Mouse (Mus musculus) adipocyte (in vitro differentiated cells): ENCODE results near the gene Wfdc3.

Experiments
- DNase-seq: peaks from one replicate; pipeline ENCODE4 v3.0.0-alpha.2; 2016; ENCODE audit warnings: low spot score

Wfdc3 gene

DNA sequence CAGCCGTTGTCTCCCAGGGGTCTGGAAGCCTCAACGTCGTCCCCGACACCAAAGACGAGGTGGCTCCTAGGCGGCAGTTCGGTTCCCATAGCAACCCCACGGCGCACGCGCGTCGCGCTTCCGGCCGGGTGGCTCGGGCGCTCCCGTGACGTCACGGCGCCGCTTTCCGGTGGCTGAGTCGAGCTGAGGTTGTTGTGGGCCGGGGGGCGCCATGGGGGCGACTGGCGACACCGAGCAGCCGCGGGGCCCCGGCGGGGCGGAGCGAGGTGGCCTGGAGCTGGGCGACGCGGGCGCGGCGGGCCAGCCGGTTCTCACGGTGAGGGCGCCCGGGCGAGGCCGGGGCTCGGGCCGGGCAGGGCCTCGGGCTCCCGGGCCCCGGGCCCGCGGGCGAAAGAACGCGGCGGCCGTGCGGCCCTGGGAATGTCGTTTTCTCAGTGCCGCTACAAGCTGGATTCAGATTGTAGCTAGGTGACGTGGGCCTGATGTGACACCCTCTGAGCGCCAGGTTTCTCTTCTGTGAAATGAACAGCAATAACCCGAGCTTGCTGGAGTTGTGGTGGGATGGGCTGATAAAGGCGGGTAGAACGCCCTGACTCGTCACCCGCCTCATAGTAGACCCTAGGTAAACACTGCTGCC, at the start of gene Wfdc3, which contains the start of gene Dnttip1:
Gene Wfdc3, minus strand, starts transcription at position 89 of the 637 bp plus-strand sequence.
Gene Dnttip1, plus strand, starts transcription at position 141 of the 637 bp plus-strand sequence.
- peak; percentile 92 for DNase-seq

DNA sequence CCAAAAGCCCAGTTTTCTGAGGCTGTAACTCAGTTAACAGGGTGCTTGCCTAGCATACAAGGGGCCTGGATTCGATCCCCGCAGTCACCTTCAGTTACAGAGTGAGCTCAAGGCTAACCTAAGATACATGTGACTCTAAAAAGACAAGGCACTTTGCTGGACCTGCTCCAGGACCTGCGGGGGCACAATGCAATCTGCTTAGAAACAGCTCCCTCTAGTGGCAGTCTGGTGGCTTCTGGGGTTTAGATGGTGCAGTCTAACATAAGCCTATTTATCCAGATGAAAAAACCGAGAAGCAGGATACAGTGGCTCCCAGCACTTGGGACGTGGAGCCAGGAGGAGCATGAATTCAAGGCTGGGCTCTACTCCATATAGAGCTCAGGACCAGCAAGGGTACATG, 48.6 kb upstream of the Wfdc3 start:
- peak; percentile 93 for DNase-seq

DNA sequence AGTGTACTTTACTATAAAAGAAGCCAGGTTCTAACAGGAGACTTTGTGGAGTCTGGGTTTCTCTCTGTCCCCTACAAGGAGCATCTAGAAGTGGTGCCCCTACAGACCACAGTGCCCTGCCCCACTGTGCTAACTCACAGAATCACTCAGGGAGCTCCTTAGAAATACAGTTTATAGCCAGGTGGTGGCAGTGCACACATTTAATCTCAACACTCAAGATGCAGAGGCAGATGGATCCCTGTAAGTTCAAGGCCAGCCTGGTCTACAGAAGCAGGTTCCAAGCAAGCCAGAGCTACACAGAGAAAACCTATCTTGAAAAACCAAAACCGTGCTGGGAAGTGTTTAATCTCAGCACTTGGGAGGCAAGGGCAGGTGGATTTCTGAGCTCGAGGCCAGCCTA, 48.0 kb upstream of the Wfdc3 start:
- no peak for DNase-seq

DNA sequence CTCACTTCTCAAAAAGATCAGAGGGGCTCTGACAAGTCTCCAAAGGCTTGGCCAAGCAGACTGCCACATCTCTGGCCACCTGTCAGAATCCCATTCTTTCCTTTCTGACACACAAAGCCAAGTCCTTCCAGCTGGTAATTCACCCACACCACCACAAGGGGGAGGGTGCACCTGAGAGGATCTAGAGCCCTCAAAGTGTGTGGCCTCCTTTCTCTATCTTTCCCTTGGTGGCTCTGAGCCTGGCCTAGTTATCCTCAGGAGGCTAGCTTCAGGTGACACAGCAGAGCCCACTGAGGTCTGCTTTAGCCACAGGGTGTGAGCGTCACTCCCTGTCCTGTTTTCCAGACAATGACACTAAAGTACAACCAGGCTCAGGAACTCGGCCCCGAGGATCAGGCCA, 47.5 kb upstream of the Wfdc3 start:
- DNase-seq: peak; percentile 70

DNA sequence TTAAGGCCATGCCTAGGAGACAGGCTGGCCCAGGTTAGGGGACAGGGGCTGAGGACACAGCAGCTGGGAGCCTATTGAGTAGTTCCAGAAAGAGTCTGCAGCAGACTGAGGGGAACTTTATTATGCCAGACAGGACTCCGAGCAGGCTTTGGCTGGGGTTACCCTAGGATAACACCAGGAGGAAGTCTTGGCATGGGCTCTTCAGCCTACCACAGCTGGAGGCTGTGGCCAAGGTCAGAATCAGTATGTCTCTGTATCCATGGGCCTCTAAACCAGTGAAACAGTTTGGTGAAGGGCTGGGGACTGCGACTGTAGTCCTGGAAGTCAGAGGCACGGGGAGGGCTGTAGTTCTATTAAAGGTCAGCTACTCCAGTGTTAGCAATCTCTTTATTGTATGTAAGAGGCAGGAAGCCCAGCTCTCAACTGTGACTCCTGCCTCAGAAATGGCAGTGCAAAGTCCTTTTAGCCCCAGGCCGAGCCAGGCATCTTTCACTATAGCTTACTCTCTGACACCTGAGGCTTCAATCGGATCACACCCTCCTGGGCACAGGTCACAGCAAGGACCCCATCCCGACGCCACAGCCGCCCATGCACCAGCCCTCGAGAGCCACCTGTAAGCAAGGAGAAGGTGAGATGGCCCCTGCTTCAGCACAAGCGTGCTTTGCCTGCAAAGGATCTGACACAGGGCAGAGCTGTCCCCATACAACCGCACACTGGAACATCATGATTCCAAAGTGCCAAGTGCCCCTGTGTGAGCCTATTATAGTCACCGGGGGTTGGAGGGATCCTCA, 46.9 kb upstream of the Wfdc3 start:
- no peak for DNase-seq

DNA sequence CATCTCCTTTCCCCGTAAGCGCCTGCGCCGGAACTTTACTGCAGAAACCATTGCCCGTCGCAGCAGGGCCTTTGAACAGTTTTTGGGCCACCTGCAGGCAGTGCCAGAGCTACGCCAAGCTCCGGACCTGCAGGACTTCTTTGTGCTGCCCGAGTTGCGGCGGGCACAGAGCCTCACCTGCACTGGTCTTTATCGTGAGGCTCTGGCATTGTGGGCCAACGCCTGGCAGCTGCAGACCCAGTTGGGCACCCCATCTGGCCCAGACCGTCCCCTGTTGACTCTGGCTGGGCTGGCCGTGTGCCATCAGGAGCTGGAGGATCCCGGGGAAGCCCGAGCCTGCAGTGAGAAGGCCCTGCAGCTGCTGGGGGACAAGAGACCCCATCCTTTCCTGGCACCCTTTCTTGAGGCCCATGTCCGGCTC, 46.1 kb upstream of the Wfdc3 start:
- DNase-seq: no peak

DNA sequence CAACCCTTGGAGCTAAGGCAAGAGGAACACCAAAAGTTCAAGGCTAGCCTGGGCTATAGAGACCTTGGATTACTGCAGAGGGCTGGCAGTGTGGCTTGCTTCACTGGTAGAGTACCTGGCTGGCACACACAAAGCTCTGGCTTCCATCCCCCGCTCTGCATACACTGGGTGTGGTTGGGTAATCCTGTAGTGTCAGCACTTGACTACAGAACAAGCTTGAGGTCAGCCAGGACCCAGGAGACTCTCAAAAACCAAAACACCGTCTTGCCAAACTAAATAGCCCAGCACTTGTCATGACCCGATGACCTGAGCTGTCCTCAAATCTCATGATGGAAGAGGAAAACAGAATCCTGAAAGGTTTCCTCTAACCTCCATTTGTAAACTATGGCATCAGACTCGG, 44.7 kb upstream of the Wfdc3 start:
- DNase-seq: peak; percentile 87

DNA sequence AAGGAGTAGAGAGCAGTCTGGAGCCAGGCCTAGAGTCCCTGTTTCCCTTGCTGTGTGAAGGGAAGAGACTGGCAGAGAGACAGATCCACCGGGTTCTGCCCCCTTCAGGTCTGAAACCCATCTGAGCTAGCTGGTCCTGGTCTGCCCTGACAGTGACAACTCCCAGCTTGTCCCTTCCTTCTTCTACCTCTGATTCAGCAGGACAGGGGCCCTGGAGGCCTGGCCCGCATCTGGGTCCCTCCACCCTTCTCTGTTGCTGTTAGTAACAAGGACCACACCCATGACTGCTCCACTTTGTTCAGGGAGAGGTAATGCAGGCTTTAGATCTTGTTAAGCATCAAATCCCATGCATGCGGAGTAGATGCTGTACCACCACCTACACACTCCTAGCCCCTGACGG, 42.7 kb upstream of the Wfdc3 start:
- no peak for DNase-seq

DNA sequence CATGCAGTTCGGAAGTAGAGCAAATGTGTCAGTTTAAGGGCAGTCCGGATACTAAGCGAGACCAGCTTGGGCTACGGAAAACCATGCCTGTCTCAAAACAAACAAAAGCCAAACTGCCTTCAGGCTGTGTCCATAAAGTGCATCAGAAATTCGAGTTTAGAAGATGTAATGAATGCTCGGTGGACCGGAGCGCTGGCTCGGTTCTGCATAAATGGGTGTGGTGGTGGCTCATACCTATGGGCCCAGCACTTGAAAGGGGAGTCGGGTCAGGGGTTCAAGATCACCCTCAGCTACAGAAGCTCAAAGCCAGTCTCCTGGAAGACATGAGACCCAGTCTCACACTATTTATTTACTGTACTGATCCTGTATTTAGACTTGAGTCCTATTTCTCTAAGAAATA, 42.0 kb upstream of the Wfdc3 start:
- no peak for DNase-seq

DNA sequence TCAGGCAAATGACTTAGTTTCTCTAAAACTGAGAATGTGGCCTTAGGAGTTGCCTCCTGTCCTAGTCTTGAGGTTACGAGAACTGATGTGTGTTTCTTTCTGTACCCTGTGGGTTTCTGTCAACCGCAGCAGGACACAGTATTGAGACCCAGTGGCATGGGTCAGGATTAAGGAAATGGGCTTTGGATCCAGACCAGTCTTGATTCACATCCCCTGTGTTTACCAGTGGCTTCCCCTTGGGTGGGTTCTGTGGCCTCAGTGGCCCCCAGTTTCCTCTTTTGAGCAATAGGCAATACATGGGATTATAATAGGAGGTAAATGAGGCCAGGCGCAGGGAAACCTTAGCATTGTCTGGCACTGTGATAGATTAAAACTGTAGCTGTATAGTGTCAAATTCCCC, 41.3 kb upstream of the Wfdc3 start:
- DNase-seq: no peak

DNA sequence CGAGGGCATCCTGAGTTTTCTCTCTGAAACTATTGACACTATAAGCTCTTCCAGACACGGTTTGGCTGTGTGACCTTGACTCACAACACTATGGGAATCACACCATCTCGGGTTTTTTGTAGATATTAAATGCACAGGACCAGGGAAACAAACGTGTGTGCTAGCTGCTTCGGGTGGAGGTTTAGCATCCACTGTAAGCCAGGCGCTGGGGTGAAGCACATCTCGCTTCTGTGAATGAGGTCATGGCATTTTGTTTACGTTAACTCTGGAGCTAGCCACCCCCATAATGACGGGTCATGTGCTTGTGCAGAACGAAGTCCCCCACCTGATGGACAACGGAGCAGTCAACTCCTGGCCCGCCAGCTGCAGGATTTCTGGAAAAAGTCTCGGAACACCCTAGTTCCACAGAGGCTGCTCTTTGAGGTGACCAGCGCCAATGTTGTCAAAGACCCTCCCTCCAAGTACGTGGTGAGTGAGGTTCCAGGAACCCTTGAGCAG, 40.7 kb upstream of the Wfdc3 start:
- DNase-seq: no peak

DNA sequence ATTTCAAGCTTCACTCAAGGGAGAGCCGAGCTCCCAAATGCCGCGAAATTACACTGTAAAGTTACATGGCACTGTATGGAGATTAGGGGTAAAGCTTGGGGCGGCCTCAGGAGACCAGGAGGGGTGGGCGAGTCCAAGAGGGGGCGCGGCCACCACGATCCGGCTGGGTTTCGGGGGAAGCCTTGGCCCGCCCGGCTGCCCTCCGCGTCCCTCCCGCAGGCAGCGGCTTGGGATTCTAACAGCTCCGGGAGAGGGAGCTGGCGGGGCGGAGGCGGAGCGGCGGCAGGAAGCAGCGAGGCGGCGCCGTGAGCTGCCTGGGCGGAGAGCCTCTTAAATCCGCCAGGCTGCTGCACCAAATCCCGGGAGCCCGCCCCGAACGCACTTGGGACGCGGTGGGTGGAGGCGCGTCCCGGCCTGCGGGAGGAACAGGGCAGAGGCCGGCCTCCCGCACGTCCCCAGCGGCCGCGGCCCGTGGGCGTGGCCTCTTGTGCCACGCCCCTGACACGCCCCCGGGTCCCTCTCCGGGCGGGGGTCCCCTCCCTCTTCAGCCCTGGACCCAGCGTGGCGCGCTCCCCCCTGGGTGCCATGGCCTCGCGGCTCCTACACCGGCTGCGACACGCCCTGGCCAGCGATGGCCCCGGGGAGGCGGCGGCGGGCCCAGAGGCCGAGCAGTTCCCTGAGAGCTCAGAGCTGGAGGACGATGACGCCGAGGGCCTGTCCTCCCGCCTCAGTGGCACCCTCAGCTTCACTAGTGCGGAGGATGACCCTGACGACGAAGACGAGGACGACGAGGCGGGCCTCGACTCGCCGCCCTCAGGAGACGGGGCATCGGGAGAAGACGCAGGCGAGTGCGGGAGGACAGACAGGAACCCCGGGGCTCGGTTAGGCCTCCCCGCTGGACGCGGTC, 40.0 kb upstream of the Wfdc3 start, which contains the start of gene Snx21:
Gene Snx21, plus strand, starts transcription at position 343 of the 907 bp plus-strand sequence.
- DNase-seq: peak; percentile 93

DNA sequence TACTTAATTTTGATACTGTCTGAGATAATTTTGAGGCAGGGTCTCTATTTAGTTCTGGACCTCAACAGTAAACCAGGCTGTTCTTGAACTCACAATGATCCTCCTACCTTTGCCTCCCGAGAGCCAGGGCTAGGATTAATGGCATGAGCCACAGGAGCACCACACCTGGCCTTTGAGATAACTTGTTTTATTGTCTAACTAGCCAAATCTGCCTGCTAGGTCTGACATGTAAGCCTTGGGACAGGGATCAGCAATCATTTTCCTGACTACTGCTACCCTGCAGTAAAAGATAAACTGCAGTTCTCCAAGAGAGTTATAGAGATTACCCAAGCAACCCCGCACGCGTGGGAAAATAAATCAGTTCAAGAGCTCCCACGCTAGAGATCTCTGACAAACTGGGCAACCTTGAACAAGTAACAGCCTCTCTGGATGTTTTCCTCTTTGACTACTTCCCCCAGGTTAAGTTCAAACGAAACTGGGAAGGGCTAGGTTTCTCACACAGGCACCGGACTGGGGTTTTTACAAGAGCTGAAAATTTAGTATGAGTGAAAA, 39.2 kb upstream of the Wfdc3 start:
- DNase-seq: peak; percentile 75

DNA sequence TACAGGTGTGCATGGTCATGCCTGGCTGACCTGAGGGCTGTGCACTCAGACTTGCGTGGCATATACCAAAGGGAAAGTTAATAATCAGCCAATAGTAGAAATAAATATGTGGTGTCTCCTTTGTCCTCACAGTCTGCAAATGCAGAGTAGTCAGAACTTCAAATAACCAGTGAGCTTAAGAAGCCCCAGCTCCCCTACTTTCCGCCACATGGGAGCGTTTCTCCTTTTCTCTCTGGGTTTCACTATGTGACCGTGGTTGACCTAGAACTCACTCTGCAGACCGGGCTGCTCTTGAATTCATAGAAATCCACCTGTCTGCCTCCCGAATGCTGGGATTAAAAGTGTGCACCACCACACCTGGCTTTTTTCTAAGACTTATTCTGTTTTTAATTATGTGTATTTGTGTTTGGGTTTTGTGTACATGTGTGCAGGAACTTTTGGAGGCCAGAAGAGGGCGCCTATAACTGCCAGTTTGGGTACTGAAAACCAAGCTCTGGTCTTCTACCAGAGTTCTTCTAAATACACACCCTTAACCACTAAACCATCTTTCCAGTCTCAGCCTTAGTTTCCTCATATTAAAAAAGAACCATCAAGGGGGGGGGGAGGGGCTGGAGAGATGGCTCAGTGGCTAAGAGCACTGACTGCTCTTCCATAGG, 38.3 kb upstream of the Wfdc3 start:
- no peak for DNase-seq

DNA sequence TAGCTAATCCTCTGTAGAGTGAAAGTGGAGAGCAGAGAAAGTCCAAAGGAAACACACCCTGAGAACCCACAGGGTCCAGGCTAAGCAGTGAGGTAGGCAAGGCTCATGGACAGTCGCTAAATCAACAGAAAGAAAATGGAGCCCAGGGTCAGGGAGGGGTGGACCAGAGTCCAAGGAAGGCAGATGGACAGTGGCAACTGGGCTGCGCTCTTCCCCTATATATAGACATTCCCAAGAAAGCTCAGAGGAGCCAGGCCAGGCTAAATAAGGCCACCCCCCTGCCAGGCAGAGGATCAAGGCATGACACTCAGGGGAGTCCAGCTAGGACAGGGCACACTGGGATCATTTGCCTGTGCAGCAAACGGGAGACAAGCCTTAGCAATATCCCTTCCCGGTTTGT, 36.1 kb upstream of the Wfdc3 start:
- DNase-seq: no peak

DNA sequence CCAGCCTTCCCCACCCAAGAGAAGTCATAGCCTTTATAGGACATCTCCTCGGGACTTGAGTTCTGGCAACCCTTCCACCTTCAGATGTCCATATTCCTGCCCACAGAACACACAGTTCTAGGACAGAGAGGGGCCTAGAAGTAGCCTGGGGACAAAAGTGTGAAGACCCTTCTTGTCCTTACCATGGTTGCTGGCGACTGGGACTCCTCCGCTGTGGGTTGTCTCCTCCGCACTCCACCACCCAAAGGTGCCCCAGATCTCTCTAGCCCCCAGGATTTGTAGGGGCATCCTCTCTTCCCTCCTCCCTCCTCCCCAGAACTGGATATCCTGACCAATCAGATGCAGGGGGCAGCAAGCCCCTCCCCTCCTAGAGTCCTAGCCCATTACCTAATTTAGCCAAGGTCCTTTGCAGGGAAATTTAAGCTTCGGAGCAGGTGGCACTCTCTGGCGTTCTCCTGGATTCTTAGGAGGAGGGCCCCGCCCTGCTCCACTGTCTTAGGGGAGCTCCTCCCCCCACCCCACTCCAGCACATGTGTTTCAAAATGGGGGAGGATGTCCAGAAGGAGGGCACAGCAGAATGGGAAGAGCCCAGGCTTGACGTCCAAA, 33.9 kb upstream of the Wfdc3 start, which contains the start of gene Tnnc2:
Gene Tnnc2, minus strand, starts transcription at position 487 of the 606 bp plus-strand sequence.
- no peak for DNase-seq

DNA sequence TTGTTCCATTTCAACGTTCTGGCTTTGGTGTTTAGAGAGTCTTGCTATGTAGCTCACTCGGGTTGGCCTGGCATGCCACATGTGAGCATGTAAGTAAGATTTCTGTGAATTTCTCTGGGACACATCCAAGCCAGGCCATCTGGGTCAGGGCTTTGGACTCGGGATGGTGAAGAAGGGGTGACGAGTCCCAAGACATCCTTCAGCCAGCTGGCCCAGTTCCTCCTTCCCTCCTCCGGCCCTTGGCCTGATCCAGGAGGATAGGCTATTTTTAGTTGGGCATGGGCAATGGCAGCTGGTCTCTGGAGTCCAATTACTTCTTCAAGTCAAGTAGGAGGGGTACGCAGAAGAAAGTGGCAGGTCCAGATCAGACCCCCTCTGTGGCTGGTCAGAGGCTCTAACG, 33.1 kb upstream of the Wfdc3 start:
- peak; percentile 88 for DNase-seq

DNA sequence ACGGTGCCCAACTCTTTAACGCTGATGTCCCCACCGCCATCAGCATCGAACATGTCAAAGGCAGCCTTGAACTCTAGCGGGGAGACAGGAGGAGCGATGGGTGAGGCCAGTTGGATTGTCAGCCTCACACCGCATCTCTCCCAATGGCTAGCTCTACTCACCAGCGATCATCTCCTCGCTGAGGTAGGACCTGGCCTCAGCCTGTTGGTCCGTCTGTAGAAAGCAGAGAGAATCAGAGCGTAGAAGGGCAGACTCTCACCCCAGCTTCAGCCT, 32.2 kb upstream of the Wfdc3 start:
- no peak for DNase-seq

DNA sequence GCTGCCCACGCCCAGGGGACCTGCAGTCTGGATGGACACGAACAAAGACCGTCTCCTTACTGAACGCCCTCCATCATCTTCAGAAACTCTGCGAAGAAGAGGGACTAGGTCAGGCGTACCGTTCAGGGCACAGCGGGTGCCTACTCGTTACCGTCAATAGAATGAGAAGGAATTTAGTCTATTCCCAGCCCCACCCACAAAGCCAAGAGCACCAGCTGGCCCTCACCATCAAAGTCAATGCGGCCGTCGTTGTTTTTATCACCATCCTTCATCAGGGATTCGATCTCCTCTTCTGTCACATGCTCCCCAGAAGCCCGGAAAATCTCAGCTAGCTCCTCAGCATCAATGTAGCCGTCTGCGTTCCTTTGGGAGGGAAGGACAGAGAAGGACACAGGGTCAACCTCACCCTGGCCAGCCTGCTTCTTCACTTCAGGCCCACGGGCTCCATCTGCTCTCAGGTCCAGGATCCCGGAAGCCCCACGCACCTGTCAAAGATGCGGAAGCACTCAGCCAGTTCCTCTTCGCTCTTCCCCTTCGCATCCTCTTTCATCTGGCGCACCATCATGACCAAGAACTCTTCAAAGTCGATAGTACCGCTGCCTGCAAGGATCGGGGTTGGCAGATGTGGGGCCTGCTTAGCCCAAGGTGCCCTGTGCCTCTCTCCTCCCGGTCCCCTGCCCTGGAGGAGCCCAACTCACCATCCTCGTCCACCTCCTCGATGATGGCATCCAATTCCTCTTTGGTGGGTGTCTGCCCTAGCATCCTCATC, 31.7 kb upstream of the Wfdc3 start:
- DNase-seq: no peak

DNA sequence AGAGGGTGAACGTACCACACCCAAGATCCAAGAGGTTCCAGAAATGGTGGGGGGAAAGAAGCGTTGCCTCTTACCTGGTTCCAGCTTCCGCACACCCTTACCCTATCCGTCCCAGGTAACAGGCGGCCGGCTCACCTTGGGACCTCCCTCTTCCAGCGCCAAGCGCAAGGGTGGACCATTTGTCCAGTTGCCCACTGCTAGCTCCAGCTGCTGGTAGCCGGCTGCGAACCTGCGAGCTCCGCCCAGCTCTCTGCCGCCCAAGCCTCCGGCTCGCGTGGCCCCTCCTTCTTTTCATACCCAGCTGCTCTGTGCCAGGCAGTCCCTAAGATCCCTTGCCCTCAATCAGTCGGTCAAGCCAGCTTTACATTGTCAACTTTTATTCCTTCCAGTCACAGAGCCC, 31.1 kb upstream of the Wfdc3 start:
- no peak for DNase-seq
